Mouse (Mus musculus) small intestine, adult 2 months (tissue): ENCODE data around the gene Trpm3.

ENCODE experiments used
- CTCF ChIP-seq: fragments of 200-500 bp; IDR thresholded peaks from 2 replicates; pipeline ENCODE4 v1.5.1; 2012; ENCODE audit warnings: low read depth, mild to moderate bottlenecking, control low read depth, inconsistent platforms, low read length, moderate library complexity, mixed read lengths; ENCODE audit not compliant: insufficient replicate concordance, insufficient read length; ENCODE audit errors: extremely low read depth
- POLR2A ChIP-seq: fragments of 200-500 bp; IDR thresholded peaks from 2 replicates; pipeline ENCODE4 v1.6.1; 2012; ENCODE audit warnings: low read depth, mild to moderate bottlenecking, control low read depth, inconsistent platforms, low read length, moderate library complexity

DNA sequence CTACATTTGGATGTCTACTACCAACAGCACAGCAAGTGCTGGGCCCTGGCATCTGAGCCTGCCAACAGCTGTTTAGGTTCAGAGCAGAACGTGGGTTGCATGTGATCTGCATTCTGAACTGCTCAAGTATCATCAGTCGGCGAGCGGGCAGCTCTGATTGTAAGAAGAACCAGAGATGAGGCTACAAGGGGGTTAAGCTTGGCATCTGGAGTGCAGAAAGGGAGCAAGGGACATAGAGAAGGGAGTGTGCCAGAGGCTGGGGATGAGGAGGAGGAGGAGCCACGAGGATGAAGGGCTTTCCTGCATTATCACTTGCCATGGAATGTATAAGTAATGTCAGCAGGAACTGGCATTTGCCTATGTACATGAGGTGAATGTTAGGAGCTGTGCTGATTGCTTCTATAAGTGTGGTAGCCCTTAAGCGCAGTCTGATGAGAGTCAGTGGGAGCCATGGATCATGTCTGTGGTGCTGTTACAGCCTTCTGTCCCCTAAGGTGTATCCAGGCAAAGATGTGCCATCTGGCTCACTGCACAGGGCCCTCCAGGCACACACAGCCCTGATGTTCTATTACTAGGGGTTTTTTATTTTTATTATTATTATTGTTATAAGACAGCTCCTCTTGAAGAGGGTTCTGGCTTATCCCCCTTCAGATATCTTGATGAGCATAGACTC is 825.0 kb downstream of the Trpm3 start:
- TF ChIP-seq CTCF, result no peak
- TF ChIP-seq POLR2A, result no peak
